Mouse (Mus musculus) limb, embryonic 12.5 days (tissue): ENCODE results near the gene Pagr1a. TPM values are rescaled to one million over a fixed set of nuclear protein-coding genes. Genes with fewer than 3 reads are reported as not detected.

ENCODE experiments used
- ATAC-seq: fragments of 200-750 bp; cut with Nextera tagmentation; 2 replicates; pipeline ENCODE4 v1.8.0; 2017; ENCODE audit warnings: low read depth, moderate TSS enrichment; ENCODE audit not compliant: insufficient number of reproducible peaks, insufficient read depth, low FRiP score, low TSS enrichment
- H3K27ac ChIP-seq: fragments of 300-500 bp; sonication (generic); 2 replicates; pipeline ENCODE4 v1.5.1; 2016; ENCODE audit warnings: mild to moderate bottlenecking, moderate library complexity
- H3K27me3 ChIP-seq: fragments of 300-500 bp; sonication (generic); 2 replicates; pipeline ENCODE4 v1.6.1; 2016; ENCODE audit warnings: mild to moderate bottlenecking, moderate library complexity
- H3K36me3 ChIP-seq: fragments of 300-500 bp; sonication (generic); 2 replicates; pipeline ENCODE4 v1.6.1; 2016; ENCODE audit warnings: mild to moderate bottlenecking, moderate library complexity
- H3K4me1 ChIP-seq: fragments of 300-500 bp; sonication (generic); replicated peaks from 2 replicates; pipeline ENCODE4 v1.6.1; 2016
- H3K4me2 ChIP-seq: fragments of 300-500 bp; sonication (generic); 2 replicates; pipeline ENCODE4 v1.6.1; 2016; ENCODE audit warnings: mild to moderate bottlenecking, moderate library complexity
- H3K4me3 ChIP-seq: fragments of 300-500 bp; sonication (generic); replicated peaks from 2 replicates; pipeline ENCODE4 v1.5.1; 2016; ENCODE audit warnings: mild to moderate bottlenecking
- H3K9ac ChIP-seq: fragments of 300-500 bp; sonication (generic); replicated peaks from 2 replicates; pipeline ENCODE4 v1.6.1; 2016; ENCODE audit warnings: mild to moderate bottlenecking, moderate library complexity
- H3K9me3 ChIP-seq: fragments of 300-500 bp; sonication (generic); 2 replicates; pipeline ENCODE4 v1.6.1; 2016; ENCODE audit warnings: mild to moderate bottlenecking, moderate library complexity
- WGBS: fragments of 180-500 bp; shearing (Covaris S2); methylation state at CpG from one replicate; pipeline ENCODE4 v1.1.7; 2016; 5-methylcytosine and 5-hydroxymethylcytosine counted together
- polyA plus RNA-seq: library from polyadenylated mRNA; unstranded; fragments of >200 nt; fragmentation: Nextera tagmentation; extraction: Ambion mirVana; gene quantifications from 2 replicates; pipeline ENCODE4 v1.2.1, GENCODE M21; 2016

The Pagr1a gene
- polyA plus RNA-seq, 1 experiment from 2014 or later, result 34.4 TPM

- Histone ChIP-seq H3K36me3 (peaks cover 72% of the 10 kb centered on the region), H3K27me3 (no peaks in the 10 kb centered on the region)
Measured at GRCm38 (mm10) chr7:127026161-127026600, 9.0 kb upstream of the Pagr1a start.

GRCm38 (mm10) chr7:127025556-127026160, 8.5 kb upstream of the Pagr1a start:
- Histone ChIP-seq H3K4me1 (peaks cover 50% of the 10 kb centered on the region), H3K36me3 (peaks cover 66% of the 10 kb centered on the region), H3K9me3 (no peaks in the 10 kb centered on the region), H3K4me3 (peak overlapping the region; percentile 98), H3K27me3 (no peaks in the 10 kb centered on the region), H3K9ac (peak overlapping the region; percentile 99), H3K27ac (peak overlapping the region; percentile 99), H3K4me2 (peak overlapping the region; percentile 92)
- no peak for ATAC-seq
- WGBS, result under 1% methylated on average over 61 of the region's 65 CpGs

More at GRCm38 (mm10) chr7:127026161-127026600, 9.0 kb upstream of the Pagr1a start:
- Histone ChIP-seq H3K4me3 (peak overlapping the region; percentile 98), H3K27ac (peak overlapping the region; percentile 99), H3K9me3 (no peaks in the 10 kb centered on the region), H3K4me2 (peak overlapping the region; percentile 92), H3K4me1 (peaks cover 46% of the 10 kb centered on the region), H3K9ac (peak overlapping the region; percentile 99)
- ATAC-seq, result peak; percentile 16
- 0% methylated on average over 32 of the region's 48 CpGs for WGBS

DNA sequence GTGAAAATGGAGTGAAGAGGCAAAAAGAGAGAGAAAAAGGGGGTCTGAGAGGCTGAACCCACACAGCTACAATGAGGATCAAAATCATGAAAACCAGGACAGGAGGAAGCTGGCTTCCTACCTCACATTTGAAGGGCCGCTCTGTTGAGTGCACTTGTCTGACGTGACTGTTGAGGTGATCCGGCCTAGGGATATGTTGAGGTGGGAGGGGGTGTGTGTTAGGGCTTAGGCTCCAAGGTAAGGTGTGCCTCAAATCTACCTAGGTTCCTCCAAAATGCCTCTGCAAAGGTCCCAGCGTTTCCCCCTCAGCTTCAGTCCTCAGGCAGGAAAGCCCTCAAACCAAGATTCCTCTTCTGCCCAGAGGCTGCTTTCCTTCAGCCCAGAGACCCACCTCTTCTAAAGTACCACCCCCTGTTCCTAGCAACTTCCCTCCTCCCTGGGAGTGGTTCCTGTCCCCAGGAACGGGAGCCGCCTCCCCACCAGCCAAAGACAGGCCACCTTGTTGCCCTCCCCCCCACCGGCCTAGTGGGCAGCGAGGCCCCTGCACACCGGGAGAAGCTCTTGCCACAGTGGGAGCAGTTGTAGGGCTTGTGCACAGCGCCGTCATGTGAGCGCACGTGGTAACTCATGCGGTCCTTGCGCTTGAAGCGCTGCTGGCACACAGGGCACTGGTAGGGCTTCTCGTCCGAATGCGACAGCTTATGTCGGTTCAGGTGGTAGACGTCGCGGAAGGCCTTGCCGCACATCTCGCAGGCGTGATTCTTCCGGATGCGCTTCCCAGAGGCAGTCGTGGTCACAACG, 7.8 kb upstream of the Pagr1a start:
- Histone ChIP-seq H3K4me2 (peak overlapping the region; percentile 92), H3K9ac (peak overlapping the region; percentile 99), H3K36me3 (peaks cover 59% of the 10 kb centered on the region), H3K9me3 (no peaks in the 10 kb centered on the region), H3K27ac (peak overlapping the region; percentile 99), H3K27me3 (no peaks in the 10 kb centered on the region), H3K4me3 (peak overlapping the region; percentile 98), H3K4me1 (peaks cover 58% of the 10 kb centered on the region)
- no peak for ATAC-seq
- WGBS, result under 1% methylated on average over 30 of the region's 30 CpGs

GRCm38 (mm10) chr7:127023896-127024690, 6.9 kb upstream of the Pagr1a start:
- peak overlapping the region; percentile 92 for H3K4me2 ChIP-seq

DNA sequence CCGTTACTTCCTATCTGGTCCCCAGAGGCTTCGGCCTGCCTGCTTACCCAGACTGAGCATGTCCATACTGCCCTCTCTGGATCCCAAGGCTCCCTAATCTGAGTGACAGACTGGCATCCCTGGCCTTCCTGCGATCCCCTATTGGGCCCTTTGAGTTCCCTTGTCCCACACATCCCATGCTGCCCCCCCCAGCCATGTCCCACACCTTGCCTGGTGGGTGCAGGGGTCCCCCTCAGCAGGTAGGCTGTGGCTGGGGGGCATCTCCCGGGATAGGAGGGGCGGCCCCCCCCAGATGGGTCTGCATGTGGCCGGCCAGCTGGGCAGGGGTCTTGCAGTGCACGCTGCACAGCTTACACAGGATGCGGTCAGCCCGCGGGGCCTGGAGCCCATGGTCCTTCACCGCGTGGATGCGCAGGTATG, 6.1 kb upstream of the Pagr1a start:
- H3K4me1 ChIP-seq, result peaks cover 72% of the 10 kb centered on the region
- no peaks in the 10 kb centered on the region for H3K9me3 ChIP-seq
- peak overlapping the region; percentile 46 for H3K27ac ChIP-seq
- 83% methylated on average over 13 of the region's 13 CpGs for WGBS
- peak overlapping the region; percentile 92 for H3K4me2 ChIP-seq
- H3K9ac ChIP-seq, result peak overlapping the region; percentile 99
- peaks cover 46% of the 10 kb centered on the region for H3K36me3 ChIP-seq
- ATAC-seq, result no peak
- no peaks in the 10 kb centered on the region for H3K27me3 ChIP-seq
- peak overlapping the region; percentile 98 for H3K4me3 ChIP-seq

More at GRCm38 (mm10) chr7:127023896-127024690, 6.9 kb upstream of the Pagr1a start:
- peak overlapping the region; percentile 98 for H3K4me3 ChIP-seq
- 30% methylated on average over 19 of the region's 19 CpGs for WGBS
- no peak for ATAC-seq
- 0 out of 2 replicates have a peak overlapping the region, but pooled peaks have one; percentile 99 for H3K27ac ChIP-seq
- H3K36me3 ChIP-seq, result peaks cover 51% of the 10 kb centered on the region
- H3K4me1 ChIP-seq, result peaks cover 66% of the 10 kb centered on the region
- no peaks in the 10 kb centered on the region for H3K9me3 ChIP-seq
- H3K9ac ChIP-seq, result peak overlapping the region; percentile 99
- no peaks in the 10 kb centered on the region for H3K27me3 ChIP-seq

DNA sequence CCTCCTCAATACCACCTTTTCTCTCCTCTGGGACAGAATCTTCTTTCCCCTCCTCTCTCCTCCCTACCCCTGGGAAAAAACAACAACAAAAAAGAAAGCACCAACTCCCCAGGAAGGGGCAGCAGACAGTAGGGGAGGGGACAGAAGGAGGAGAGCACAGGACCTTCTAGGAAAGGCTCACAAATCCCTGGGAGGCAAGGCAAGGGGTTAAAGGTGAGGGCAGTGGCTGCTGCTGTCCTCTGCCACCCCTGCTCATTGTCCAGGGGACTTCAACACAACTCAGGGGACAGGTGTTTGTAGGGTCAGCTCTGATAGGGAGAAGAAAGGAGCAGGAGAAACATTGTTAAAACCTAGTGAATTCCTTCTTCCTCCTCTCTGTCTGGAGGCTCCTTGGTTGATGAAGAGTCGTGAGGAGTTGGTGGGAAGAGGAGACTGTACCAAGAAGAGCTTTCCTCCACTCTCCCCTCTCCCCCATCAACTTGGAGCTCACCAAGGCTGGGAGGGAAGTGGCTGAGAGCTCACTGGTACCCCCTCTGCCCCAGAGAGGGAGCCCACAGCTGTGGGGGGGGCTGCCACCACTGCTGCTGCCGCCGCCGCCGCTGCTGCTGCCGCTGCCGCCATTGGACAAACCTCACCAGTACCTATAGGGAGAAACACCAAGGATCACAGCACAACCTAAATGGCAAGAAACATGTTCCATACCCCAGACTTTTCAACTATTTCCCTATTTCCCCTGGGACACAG, 5.5 kb upstream of the Pagr1a start:
- ATAC-seq, result no peak
- peak overlapping the region; percentile 92 for H3K4me2 ChIP-seq

GRCm38 (mm10) chr7:127021563-127022527, 4.7 kb upstream of the Pagr1a start:
- peaks cover 73% of the 10 kb centered on the region for H3K4me1 ChIP-seq
- peak overlapping the region; percentile 92 for H3K27ac ChIP-seq

More for the DNA sequence above, 5.5 kb upstream of the Pagr1a start:
- WGBS, result 89% methylated on average over 7 of the region's 7 CpGs
- Histone ChIP-seq H3K27ac (peak overlapping the region; percentile 92), H3K4me1 (peaks cover 72% of the 10 kb centered on the region), H3K9me3 (no peaks in the 10 kb centered on the region), H3K9ac (peak overlapping the region; percentile 99), H3K36me3 (peaks cover 41% of the 10 kb centered on the region), H3K4me3 (peak overlapping the region; percentile 98), H3K27me3 (no peaks in the 10 kb centered on the region)

GRCm38 (mm10) chr7:127020901-127021562, 3.9 kb upstream of the Pagr1a start, which contains the start of the genes Gm42742 and Prrt2:
Gene Gm42742 (minus strand): TSS chr7:127021097.
Gene Prrt2 (minus strand): TSS chr7:127021211.
- H3K4me1 ChIP-seq, result peaks cover 75% of the 10 kb centered on the region
- H3K4me3 ChIP-seq, result peak within 1 kb of the TSS; percentile 58
- peak; percentile 9; the same call in 1 of the 2 replicates for ATAC-seq

More at GRCm38 (mm10) chr7:127021563-127022527, 4.7 kb upstream of the Pagr1a start:
- Histone ChIP-seq H3K4me2 (peak overlapping the region; percentile 92), H3K4me3 (peak overlapping the region; percentile 58), H3K36me3 (peaks cover 40% of the 10 kb centered on the region), H3K9me3 (no peaks in the 10 kb centered on the region), H3K27me3 (no peaks in the 10 kb centered on the region), H3K9ac (peak overlapping the region; percentile 74)
- no peak for ATAC-seq
- 36% methylated on average over 3 of the region's 5 CpGs for WGBS

GRCm38 (mm10) chr7:127020491-127020890, 3.3 kb upstream of the Pagr1a start:
- peaks cover 45% of the 10 kb centered on the region for H3K36me3 ChIP-seq
- no peaks in the 10 kb centered on the region for H3K27me3 ChIP-seq
- peak overlapping the region; percentile 92 for H3K27ac ChIP-seq
- H3K9ac ChIP-seq, result peak overlapping the region; percentile 74
- H3K4me1 ChIP-seq, result peaks cover 80% of the 10 kb centered on the region
- 40% methylated on average over 5 of the region's 5 CpGs for WGBS
- no peaks in the 10 kb centered on the region for H3K9me3 ChIP-seq
- ATAC-seq, result no peak
- H3K4me2 ChIP-seq, result peak overlapping the region; percentile 92
- peak overlapping the region; percentile 58 for H3K4me3 ChIP-seq

More at GRCm38 (mm10) chr7:127020901-127021562, 3.9 kb upstream of the Pagr1a start, which contains the start of the genes Gm42742 and Prrt2:
- H3K36me3 ChIP-seq, result peaks cover 40% of the 10 kb centered on the region
- H3K4me2 ChIP-seq, result peak within 1 kb of the TSS; percentile 92
- H3K9me3 ChIP-seq, result no peaks in the 10 kb centered on the region
- peak within 1 kb of the TSS; percentile 92 for H3K27ac ChIP-seq
- H3K27me3 ChIP-seq, result no peaks in the 10 kb centered on the region
- peak within 1 kb of the TSS; percentile 74 for H3K9ac ChIP-seq
- WGBS, result under 1% methylated on average over 37 of the region's 37 CpGs
